Mouse (Mus musculus) kidney, adult 2 months (tissue): ENCODE data around the gene Cfdp1. TPM values are rescaled to one million over a fixed set of nuclear protein-coding genes. Genes with fewer than 3 reads are reported as not detected.

Source experiments
- DNase-seq: peaks from one replicate; pipeline ENCODE4 v3.0.0; 2021
- H3K27ac ChIP-seq: fragments of 200-500 bp; 2 replicates; pipeline ENCODE4 v1.5.1; 2012; ENCODE audit warnings: low read depth, low read length, control low read depth, inconsistent platforms; ENCODE audit not compliant: insufficient read depth
- H3K27me3 ChIP-seq: fragments of 200-500 bp; replicated peaks from 2 replicates; pipeline ENCODE4 v1.6.1; 2012; ENCODE audit warnings: mild to moderate bottlenecking, moderate library complexity, low read length, inconsistent platforms; ENCODE audit not compliant: control insufficient read depth, insufficient read depth
- H3K36me3 ChIP-seq: fragments of 200-500 bp; 2 replicates; pipeline ENCODE4 v1.6.1; 2012; ENCODE audit warnings: mild to moderate bottlenecking, moderate library complexity, low read length, inconsistent platforms; ENCODE audit not compliant: control insufficient read depth, insufficient read depth
- H3K4me1 ChIP-seq: fragments of 200-500 bp; 2 replicates; pipeline ENCODE4 v1.6.1; 2011; ENCODE audit warnings: low read length; ENCODE audit not compliant: control insufficient read depth, insufficient read depth
- H3K4me3 ChIP-seq: fragments of 200-500 bp; 2 replicates; pipeline ENCODE4 v1.5.1; 2011; ENCODE audit warnings: mild to moderate bottlenecking, low read depth, low read length, control low read depth; ENCODE audit not compliant: insufficient read depth
- CTCF ChIP-seq: fragments of 200-500 bp; conservative IDR thresholded peaks from 2 replicates; pipeline ENCODE4 v1.5.1; 2011; ENCODE audit warnings: low read depth, mild to moderate bottlenecking, control low read depth, low read length, moderate library complexity, mixed read lengths; ENCODE audit not compliant: insufficient read depth, insufficient read length
- POLR2A ChIP-seq: fragments of 200-500 bp; IDR thresholded peaks from one replicate; pipeline ENCODE4 v1.6.1; 2011; ENCODE audit warnings: low read depth, low read length, control low read depth
- WGBS: fragments of 180-500 bp; shearing (Covaris S2); methylation state at CpG from one replicate; pipeline ENCODE4 v1.1.7; 2018; 5-methylcytosine and 5-hydroxymethylcytosine counted together
- polyA plus RNA-seq: library from polyadenylated mRNA; depleted of rRNA; stranded (reverse); fragments of >200 nt; gene quantifications from 2 replicates; pipeline ENCODE4 v1.2.3, GENCODE M21; 2012; rRNA removed

Cfdp1 gene
- 7.2 and 12.5 TPM in 2 replicates for polyA plus RNA-seq

GRCm38 (mm10) chr8:111853861-111854501 is at the start of gene Cfdp1:
Gene Cfdp1 (minus strand): TSS chr8:111854291.
- WGBS, result under 1% methylated on average over 53 of the region's 53 CpGs
- DNase-seq, result peak; percentile 99
- H3K4me1 ChIP-seq, result no peaks in the 10 kb centered on the region; the same call in 1 of the 2 replicates
- no peaks in the 10 kb centered on the region for H3K36me3 ChIP-seq
- TF ChIP-seq POLR2A (no peak), CTCF (0 out of 2 replicates have a peak, but pooled peaks have one; percentile 18)
- H3K27me3 ChIP-seq, result no peaks in the 10 kb centered on the region
- no peak within 1 kb of the TSS for H3K27ac ChIP-seq
- H3K4me3 ChIP-seq, result peak within 1 kb of the TSS; percentile 96

DNA sequence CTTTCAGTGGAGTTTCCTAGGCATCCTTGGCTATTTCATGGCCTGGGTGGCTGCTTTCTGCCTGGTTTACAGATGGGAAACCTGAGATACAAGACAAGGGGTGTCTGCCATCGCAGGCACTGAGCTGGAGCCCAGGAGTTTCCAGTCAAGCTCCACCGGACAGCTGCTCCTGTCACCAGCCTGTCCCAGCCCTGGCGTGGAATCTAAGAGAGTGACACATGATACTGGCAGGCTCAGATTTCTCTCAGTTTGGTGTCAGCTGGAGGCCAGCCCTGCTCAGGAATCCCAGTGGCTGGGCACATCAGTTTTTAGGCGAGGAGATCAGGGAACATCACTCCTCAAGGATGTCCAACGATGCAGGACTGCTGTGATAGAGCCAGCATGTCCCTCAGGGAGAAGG is 48.0 kb upstream of the Cfdp1 start:
- Histone ChIP-seq H3K27ac (no peak overlapping the region), H3K27me3 (no peaks in the 10 kb centered on the region; the same call in 1 of the 2 replicates), H3K4me1 (no peaks in the 10 kb centered on the region), H3K36me3 (no peaks in the 10 kb centered on the region), H3K4me3 (no peak overlapping the region)
- 32% methylated on average over 5 of the region's 5 CpGs for WGBS
- no peak for DNase-seq
- TF ChIP-seq POLR2A (no peak), CTCF (no peak)

DNA sequence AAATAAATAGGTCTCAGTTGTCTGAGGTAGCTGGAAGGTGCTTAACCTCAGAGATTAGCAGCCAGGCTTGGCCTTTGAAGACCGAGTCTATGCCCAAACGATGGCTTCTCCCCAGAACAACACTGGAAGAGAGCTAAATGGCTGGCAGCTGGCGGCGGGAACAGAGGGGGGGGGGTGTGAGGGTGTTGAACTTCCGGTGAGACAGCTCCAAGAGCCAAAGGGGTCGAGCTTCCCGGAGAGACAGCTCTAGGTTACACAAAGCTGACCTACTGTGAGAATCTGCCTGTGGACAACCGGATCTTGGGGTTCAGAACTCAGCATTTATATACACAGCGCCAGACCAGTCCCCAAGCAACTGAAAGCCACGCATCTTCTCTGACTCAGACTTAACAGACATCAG is 44.5 kb upstream of the Cfdp1 start:
- DNase-seq, result no peak
- WGBS, result 39% methylated on average over 10 of the region's 10 CpGs
- no peaks in the 10 kb centered on the region for H3K27me3 ChIP-seq
- H3K4me3 ChIP-seq, result no peak overlapping the region
- no peaks in the 10 kb centered on the region for H3K4me1 ChIP-seq
- H3K36me3 ChIP-seq, result no peaks in the 10 kb centered on the region
- no peak for TF ChIP-seq CTCF
- H3K27ac ChIP-seq, result no peak overlapping the region

DNA sequence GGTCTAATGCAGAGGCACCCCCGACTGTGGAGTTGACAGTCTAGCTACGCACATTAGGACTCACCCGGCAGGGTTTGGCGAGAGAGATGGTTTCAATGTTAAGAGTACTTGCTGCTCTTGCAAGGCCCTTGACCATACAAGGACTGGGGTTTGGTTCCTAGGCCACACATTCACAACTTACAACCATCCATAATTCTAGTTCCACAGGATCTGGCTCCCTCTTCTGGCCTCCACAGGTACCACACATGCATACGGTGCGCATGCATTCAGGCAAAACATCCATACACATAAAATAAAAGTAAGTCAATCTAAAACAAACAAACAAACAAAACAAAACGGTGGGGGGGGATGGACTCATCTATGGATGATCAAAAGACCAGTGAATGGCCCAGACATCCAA is 40.9 kb upstream of the Cfdp1 start:
- no peak for TF ChIP-seq POLR2A
- peak; percentile 36 for TF ChIP-seq CTCF
- DNase-seq, result no peak
- no peaks in the 10 kb centered on the region for H3K36me3 ChIP-seq
- WGBS, result 91% methylated on average over 7 of the region's 7 CpGs
- no peaks in the 10 kb centered on the region for H3K4me1 ChIP-seq
- H3K4me3 ChIP-seq, result no peak overlapping the region
- H3K27me3 ChIP-seq, result no peaks in the 10 kb centered on the region
- no peak overlapping the region for H3K27ac ChIP-seq

DNA sequence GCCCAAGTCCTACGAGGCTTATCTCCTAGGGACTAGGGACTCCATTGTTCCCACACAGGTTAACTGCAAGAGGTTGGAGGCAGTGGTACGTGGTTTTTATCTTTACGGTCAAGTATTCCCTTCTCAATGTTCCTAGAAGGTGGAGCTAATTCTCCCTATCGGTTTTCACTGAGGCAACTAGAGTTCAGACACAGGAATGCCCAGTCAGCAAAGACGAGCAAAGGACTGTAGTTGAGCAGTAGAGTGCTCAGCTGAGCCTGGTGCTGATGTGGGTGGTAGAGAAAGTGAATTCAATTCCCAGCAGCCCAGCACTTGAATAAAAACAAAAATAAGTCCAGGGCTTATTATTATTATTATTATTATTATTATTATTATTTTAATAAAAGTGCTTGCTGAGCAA is 38.5 kb upstream of the Cfdp1 start:
- no peaks in the 10 kb centered on the region for H3K27me3 ChIP-seq
- 62% methylated on average over 5 of the region's 5 CpGs for WGBS

DNA sequence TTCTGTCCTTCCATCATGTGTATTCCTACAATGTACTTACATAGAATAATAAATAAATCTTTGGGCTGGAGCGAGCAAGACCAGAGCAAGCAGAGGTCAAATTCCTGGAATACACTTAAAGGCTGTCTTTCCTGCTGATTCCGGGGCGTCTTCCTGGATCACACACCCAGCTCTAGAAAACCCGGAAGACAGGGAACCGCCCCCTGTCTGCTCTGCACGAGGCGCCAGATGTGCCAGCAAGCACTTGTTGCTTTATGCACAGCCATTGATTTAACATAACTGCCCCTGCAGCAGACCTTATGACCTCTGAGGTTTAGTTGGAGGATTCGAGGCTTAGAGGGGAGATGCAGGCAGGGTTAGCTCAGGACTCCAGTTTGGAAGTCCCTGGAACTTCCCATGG is 37.9 kb upstream of the Cfdp1 start:
- Histone ChIP-seq H3K4me3 (no peak overlapping the region), H3K36me3 (no peaks in the 10 kb centered on the region), H3K4me1 (no peaks in the 10 kb centered on the region), H3K27ac (no peak overlapping the region), H3K27me3 (no peaks in the 10 kb centered on the region)
- no peak for TF ChIP-seq CTCF
- no peak for DNase-seq
- WGBS, result 14% methylated on average over 8 of the region's 8 CpGs

More for the DNA sequence above, 38.5 kb upstream of the Cfdp1 start:
- no peaks in the 10 kb centered on the region for H3K36me3 ChIP-seq
- TF ChIP-seq CTCF (no peak), POLR2A (no peak)
- H3K4me1 ChIP-seq, result no peaks in the 10 kb centered on the region
- no peak overlapping the region for H3K27ac ChIP-seq
- no peak for DNase-seq
- no peak overlapping the region for H3K4me3 ChIP-seq

DNA sequence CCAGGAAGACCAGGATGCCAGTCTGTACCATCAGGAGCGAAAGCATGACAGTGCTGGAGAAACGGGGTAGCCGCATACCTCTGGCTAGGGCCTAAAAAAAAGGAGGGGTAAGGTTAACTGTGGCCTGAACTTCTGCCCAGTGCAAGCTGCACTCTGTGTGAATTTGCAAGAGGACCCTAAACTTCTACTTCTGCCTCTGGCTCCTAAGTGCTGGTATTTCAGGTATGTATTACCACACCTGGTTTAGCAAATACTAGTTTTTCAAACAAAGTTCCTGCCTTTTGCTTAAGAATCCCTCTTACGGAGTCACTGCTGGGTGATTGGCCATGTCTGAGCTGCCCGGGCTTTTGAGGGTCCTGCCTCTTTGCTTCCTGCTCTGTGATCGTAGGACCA is 36.8 kb upstream of the Cfdp1 start:
- Histone ChIP-seq H3K27me3 (no peaks in the 10 kb centered on the region), H3K4me1 (no peaks in the 10 kb centered on the region), H3K4me3 (no peak overlapping the region), H3K27ac (no peak overlapping the region), H3K36me3 (no peaks in the 10 kb centered on the region)
- no peak for DNase-seq
- WGBS, result 67% methylated on average over 6 of the region's 6 CpGs
- TF ChIP-seq CTCF (no peak), POLR2A (no peak)
